Mouse (Mus musculus) neutrophil, adult 5-6 weeks (primary cell): ENCODE data around the gene Cdca8. TPM values are rescaled to one million over a fixed set of nuclear protein-coding genes. Genes with fewer than 3 reads are reported as not detected.

Experiments used
- ATAC-seq: fragments of 151-379, 151-347 bp; 2 replicates; pipeline ENCODE4 v1.8.0; 2017; ENCODE audit warnings: mild to moderate bottlenecking, moderate TSS enrichment; ENCODE audit not compliant: insufficient number of reproducible peaks, poor library complexity, low FRiP score, severe bottlenecking; ENCODE audit errors: extremely low read depth
- total RNA-seq: library from RNA; stranded (forward); fragments of 200-1000 nt; gene quantifications from 2 replicates; pipeline ENCODE4 v1.2.3, GENCODE M21; 2017

The Cdca8 gene
- total RNA-seq, 1 experiment from 2014 or later = 0.93 TPM

DNA sequence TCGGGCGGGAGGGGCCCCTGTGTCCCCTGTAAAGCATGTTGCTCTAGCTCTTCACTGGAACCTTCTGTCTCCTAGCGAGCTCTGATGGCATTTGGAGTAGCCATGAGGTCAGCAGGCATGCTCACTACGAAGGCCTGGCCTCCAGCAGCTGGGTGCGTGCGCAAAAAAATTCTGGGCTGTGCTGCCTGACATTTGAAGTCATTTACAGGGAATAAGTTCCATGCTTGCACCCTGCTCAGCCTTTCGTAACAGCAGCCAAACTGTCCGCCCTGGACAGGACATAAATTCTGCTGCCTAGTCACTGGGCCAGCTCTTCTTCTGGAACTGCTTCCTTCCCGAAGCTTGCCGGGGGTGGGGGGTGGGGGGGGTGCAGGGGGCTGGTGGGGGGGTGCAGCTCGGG lies 20.0 kb upstream of the Cdca8 start:
- ATAC-seq = no peak

DNA sequence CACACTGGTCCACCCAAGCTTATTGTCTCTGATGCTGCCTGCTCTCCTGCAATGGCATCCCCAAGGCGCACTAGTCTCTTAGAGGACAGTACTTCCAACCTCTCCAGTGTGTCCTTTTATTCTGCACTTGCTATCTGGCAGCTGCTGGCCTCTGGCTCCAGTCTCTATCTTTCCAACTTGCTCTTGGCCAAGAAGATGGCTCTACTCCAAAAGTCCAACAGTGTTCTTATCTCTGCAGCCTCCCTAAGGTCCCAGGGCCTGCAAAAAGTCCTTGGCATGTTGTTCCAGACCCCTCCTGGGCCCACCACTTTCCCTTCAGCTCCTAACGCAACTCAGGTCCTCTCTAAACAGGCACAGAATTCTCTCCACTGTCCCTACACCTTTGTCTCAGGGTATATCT lies 18.2 kb upstream of the Cdca8 start:
- no peak for ATAC-seq

DNA sequence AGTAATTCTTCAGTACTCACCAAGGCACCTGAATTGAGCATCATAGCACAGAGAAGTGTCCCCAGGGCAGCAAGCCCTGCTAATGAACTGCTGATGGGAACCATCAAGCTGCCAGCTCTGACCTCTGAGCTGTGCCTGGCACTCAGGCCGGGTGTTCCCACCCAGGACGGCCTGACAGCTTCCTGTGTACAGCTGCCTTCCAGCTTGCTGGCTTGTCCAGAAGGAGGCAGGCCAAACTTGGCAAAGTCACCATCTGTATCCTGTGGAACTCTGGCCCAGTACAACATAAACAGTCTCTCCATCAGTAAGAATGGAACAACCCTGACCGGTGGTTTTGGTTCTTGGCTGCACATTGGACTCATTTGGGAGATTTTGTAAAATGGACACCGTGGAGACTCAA lies 14.4 kb upstream of the Cdca8 start:
- no peak for ATAC-seq

DNA sequence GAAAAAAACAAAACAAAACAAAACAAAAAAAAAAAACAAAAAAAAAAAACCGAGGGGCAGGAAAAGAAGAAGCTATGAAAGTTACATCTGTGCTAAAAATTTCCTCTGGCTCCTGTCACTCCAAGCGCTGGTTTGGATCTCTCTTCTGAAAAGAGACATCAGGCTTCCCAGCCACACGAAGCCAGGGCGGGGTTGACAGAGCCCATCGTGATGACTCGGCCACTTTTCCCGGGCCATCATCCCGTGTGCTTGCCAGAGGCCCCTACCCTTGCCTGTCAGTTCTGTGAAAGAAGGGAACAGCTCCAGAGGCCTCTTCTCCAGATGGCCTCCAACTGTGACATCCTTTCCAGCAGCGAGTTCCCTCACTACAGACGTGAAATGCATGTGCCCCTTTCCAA lies 11.9 kb upstream of the Cdca8 start:
- ATAC-seq = no peak

DNA sequence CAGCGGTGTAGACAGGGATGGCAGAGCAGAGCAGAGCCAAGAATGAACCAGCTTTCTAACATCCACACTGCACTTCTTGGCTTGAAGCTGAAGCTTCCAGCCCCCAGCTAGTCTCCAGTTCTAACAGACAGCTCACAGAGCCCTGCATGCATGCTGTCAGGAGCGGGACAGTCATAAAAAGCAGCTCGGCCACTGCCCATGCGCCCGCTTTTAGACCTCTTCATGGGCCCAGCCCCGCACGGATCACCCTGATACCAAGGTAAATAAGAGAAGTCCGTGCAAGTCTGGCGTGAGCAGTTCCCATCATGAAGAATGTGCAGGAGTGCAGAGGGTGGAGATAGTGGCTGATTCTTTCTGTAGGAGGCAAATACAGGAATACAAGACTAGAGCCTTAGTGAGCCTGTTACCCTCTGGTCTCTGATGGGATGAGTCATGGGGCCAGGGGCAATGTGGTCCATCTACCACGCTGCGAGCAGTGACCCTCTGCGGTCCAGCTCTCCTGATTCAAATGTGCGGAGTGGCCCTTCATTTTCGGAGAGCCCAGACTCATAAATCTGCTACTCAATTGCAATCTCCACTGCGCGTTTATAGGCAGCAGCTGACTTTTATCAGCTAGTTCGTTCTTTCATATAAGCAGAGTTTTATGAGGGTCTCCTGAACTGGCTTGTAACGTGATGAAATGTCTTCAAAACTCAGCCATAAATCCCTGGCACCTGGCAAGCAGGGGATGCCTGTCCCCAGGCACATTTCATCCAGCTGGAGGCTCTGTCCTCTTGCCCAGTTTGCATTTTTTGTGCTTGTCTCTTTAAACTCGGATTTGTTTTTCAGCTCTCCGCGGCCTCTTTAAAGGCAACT lies 11.3 kb upstream of the Cdca8 start:
- no peak for ATAC-seq

DNA sequence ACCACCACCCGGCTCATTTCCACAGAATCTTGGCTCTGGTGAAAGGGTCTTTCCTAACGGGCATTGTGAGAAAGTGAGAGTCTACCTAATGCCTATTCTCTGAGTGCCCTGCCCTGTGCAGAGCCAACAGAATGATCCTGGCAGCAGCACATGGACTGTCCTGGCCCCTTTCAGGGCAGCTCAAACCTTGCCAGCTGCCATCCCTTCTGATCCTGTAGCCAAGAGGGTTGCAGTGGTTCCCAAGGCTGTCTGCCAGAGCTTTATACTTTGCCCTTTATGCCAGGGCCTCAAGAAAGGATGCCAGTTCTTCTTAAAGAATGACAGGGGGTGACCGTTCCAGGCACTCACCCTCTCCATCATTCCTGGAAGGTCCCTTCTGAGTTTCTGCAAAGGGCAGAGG lies 10.4 kb upstream of the Cdca8 start:
- ATAC-seq = no peak

DNA sequence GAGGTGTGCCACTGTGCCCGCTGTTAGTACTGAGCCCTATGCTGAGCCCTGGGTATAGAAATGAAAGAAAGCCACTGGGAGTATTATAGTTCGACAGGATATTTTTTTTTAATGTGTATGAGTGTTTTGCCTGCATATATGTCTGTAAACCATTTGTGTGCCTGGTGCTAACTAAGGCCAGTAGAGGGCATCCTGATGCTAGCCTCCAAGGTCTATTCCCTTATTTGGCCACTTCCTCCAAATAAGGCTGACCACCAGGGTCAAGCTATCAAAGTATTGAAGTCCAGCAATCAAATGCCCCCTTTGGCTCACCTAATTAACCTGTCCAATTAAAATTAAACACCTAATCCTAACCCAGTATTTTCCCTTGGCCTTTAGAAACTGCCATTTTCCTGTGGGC lies 5.8 kb upstream of the Cdca8 start:
- no peak for ATAC-seq

DNA sequence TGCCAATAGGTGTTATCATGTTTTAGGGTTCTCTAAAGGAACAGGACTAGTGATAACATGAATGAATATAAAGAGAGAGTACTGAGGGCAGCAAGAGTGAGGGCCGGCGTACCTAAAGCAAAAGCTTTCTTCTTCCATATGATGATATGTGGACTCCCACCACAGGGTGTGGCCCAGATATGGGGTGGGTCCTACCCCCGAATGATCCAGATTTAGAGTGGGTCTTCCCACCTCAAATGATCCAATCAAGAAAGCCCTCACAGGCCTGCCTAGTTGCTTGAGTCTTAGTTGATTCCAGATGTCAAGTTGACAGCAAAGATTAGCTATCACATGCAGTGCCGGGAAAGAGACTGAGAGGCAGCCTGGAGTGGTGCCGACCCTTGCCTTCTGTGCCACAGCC lies 4.7 kb upstream of the Cdca8 start:
- ATAC-seq = no peak

DNA sequence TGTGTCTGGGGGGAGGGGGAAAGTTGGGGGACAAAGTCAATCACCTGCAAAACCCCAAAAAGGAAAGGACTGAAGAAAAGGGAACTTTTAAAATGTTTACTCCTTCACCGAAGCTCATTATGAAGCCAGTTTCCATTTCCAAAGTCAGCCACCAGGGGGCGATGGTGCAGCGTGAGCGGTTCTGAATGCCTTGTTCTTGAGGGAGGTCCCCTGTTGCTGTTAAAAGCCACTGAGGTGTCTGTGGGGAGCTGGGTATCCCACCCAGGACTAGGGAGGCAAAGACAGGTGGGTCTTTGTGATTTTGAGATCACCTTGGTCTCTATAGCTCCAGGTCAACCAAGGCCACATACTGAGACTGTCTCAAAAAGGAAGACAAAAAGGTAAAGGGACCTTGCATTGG lies 3.9 kb upstream of the Cdca8 start:
- peak; percentile 74 for ATAC-seq

DNA sequence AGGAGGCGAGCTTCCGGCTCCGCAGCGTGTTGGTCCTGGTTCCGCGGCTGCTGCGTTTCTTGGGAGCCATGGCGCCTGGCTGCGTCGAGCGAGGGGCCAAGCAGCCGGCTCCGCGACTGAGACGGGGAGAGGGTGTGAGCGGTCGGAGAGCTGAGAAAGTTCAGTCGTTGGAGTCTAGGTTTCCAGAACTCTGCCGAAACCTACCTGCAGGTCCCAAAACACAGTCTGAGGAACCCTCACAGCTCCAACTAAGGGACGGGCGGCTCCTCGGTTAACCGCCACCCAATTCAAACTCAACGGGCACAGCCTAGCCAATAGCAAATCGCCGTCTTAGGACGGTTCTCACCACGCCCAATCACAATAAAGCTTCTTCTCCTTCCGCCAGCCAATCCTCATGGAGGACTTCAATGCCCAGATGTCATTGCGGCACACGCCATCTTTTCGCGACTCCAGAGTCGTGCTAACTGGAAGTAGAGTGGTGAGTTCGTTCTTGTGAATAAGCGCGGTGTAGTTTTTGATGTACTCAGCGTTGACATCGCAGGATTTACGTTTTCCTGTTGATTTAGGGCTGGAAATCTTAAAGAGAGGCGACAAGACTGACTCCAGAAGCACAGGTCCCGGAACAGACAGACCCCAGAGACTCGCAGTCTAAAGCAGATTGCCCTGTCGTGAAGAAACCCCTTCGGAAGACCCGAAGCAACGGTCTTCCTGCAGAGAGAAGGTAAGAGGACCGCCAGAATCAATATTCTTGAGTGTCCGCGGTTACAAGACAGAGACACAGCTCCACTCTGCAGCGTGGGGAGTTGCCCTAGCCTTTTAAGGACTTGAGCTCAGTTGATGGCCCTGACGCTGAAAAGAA lies 2.3 kb downstream of the Cdca8 start, which contains the start of gene 9930104L06Rik:
9930104L06Rik (plus strand) TSS at position 436 of the 859 bp plus-strand sequence.
- ATAC-seq = peak; percentile 100

DNA sequence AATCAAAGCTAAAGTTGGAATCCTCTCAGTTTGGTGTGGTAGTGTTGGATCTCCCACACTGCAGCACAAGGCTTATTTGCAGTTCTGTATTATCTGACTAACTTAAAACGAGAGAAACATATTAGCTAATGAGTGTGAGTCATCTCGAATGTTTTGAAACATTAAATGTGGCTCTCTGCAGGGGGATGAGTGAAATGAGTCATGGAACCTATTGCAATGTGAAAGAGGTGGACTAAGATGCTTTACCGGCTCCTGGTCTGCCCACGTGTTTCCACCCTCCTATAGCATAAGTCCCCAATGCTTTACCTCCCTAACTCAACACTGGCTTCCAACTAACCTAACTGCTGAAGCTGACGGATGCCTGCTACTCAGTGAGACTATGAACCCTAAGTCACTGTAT lies 11.0 kb downstream of the Cdca8 start:
- ATAC-seq = no peak

DNA sequence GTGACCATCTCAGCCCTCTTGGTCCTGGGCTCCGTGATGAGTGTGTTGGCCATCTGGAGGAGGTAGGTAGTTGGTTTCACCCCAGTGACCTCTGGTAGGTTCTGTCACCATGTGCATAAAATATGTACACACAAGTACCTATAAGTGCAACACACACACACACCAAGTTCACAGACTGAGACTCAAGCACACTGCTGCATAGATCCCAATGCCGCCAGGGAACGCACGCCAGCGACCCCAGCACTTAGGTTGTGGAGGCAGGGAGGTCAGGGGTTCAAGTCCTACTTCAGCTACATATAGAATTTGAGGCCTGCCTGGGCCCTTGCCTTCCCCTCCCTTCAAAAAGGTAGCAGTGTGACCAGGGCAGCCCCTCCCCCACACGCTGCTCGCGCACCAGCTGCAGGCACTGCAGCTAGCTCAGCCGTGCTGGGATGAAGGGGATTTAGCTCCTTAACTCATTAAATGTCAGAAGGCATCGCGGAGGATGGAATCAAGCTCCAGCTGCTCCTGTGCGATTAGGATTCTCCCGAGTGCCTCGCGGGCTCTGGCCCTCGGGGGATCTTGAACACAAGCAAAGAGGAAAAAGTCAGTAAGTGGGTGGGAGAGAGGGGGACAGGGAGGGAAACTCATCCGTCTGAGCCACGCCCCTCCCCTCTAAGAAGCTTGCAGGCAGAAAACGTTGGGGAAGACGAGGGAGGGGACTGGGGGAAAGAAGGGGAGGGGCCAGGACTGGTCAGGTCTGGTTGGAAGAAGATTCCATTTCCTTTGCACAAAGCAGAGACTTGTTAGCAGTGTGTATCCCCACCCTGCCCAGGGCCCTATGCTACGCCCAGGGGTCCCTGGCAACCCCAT lies 32.9 kb downstream of the Cdca8 start:
- no peak for ATAC-seq

DNA sequence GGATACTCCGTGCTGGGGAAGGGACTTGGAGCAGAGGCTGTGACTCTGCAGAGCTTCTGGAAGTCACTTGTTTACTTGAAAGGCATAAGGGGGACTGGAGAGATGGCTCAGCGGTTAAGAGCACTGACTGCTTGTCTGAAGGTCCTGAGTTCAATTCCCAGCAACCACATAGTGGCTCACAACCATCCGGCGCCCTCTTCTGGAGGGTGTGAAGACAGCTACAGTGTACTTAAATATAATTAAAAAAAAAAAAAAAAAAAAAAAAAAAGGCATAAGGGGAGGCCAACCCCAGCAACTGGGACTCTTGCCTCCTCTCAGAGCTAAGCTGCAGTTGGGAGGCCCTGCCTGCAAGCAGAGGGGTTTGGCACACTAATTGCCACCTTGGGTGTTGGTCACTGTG lies 33.7 kb downstream of the Cdca8 start:
- ATAC-seq = no peak

DNA sequence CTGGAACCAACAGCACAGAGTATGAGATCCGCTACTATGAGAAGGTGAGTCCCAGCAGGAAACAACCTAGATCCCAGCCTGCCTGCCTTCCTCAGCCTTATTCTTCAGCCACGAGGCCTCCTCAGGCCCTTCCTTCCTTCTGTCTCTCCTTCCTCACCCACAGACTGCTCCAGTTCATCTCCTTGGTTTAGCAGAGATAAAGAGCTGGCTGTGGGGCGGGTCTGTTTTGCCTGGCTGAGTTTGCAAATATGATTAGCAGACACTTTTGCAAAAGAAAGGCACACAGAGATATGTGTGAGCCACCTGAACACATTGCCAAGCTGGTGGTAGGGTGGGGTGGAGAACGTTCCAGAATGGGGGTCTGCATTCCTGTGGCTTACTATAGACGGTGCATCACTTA lies 39.2 kb downstream of the Cdca8 start:
- ATAC-seq = no peak

DNA sequence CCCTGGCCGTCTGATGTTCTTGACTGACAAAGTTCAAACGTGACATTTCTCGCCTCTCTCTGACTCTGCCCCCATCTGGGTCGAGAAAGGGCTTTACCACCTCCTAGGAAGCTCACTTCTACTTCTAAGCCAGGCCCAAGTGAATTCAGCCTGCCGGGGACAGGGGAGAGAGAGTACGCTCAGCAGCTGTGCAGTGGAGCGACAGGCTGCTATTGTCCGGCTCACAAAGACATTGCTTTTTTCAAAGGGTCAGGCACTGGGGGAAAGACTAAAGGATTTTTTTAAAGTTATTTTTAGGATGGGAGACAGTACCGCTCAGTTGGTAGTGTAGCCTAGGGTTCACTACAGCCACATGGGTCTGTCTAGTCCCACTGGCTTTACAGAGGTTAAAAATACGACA lies 40.7 kb downstream of the Cdca8 start:
- no peak for ATAC-seq

DNA sequence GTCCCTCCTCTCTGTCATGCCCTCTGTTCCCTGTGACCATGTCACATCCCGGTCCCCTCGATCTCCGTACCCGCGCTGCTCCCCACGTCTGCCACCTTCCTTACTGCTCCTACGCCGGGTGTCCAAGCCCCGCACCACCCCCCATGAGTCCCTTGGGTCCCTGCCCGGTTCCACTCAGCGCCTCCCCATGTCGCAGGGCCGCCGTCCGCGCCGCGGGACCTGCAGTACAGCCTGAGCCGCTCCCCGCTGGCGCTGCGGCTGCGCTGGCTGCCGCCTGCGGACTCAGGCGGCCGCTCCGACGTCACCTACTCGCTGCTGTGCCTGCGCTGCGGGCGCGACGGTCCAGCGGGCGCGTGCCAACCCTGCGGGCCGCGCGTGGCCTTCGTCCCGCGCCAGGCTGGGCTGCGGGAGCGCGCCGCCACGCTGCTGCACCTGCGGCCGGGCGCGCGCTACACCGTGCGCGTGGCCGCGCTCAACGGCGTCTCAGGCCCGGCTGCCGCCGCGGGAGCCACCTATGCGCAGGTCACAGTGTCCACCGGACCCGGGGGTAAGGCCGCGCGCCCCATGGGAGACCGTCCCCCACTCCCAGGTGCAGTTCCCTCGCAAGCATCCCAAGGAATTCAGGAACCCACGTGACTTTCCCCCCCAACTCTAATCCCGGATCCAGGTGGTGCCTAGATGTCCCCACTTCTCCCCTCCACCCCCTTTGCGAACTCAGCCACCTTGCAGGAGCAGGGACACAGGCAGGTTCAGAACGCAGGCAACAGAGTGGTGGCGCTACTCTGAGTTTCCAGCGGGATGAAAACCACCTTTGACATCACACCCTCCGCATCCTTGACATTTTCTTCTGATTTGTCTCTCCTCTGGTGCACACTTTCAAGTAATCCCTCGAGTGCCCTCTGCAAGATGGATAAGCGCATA lies 44.3 kb downstream of the Cdca8 start:
- no peak for ATAC-seq

DNA sequence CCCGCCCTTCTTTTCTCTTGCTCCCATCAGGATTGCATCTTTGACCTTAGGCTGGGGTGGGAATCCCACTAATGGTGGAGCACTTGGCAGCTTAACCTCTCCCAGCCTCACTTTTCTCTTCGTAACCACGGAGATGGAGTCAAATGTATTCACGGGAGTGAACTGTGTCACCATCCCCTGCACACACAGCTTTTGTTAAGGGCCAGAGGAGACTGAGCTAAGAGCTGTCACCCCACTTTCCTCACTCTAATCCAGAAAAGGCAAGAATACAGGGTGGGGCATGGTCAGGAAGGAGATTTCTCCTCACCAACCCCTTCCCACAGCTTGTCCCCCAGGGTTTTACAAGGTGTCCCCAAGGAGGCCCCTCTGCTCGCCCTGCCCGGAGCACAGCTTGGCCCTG lies 45.3 kb downstream of the Cdca8 start:
- ATAC-seq = no peak

DNA sequence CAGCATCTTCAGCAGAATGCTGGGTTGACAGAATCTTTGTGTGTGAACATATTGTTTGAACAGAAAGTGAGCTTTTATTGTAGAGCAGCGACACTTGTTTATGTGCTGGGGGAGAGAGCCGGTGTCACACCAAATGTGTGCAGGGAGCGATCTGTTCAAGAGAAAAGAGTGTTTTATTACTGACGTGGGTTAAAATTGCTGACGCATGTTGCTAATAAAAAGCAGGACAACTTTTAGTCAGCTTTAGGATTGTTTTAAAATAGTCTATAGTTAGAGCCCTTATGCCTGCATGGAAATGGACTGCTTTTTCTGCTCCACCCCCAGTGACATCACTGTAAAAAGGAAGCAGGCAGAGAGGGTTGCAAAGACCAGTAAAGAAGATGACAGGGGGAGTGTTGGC lies 48.3 kb downstream of the Cdca8 start:
- no peak for ATAC-seq
